Mouse (Mus musculus) megakaryocyte-erythroid progenitor cell, adult 5-6 weeks (primary cell): ENCODE results near the gene Lgi1. TPM values are rescaled to one million over a fixed set of nuclear protein-coding genes. Genes with fewer than 3 reads are reported as not detected.
A peak's percentile ranks its signal among the peaks of the same experiment; 100 is the strongest.

ENCODE experiments used
- ATAC-seq: replicated peaks from 2 replicates; pipeline ENCODE4 v1.8.0; 2016; ENCODE audit warnings: mild to moderate bottlenecking, inconsistent platforms; ENCODE audit not compliant: severe bottlenecking, poor library complexity, low FRiP score, low TSS enrichment
- total RNA-seq, 2 experiments: library from RNA; stranded (forward) in 1 of 2; stranded (reverse) in 1 of 2; fragments of 200-1000, 215-1000 nt in 1 of 2; fragments of >200 nt in 1 of 2; fragmentation: Nextera tagmentation in 1 of 2; gene quantifications; 2 replicates each; pipeline ENCODE4 v1.2.3; 2014 to 2017

The Lgi1 gene
- total RNA-seq, 2 experiments from 2014 or later, result not detected

- no peak for ATAC-seq
Observed at GRCm38 (mm10) chr19:38320651-38321188, 56.4 kb downstream of the Lgi1 start.

GRCm38 (mm10) chr19:38323726-38324125 is 59.4 kb downstream of the Lgi1 start:
- no peak for ATAC-seq

- ATAC-seq, result no peak
Observed at GRCm38 (mm10) chr19:38324147-38325028, 60.1 kb downstream of the Lgi1 start.

GRCm38 (mm10) chr19:38325029-38325398 is 60.7 kb downstream of the Lgi1 start:
- ATAC-seq, result no peak

- no peak for ATAC-seq
Observed at GRCm38 (mm10) chr19:38325854-38326253, 61.5 kb downstream of the Lgi1 start.

GRCm38 (mm10) chr19:38327002-38327401 is 62.7 kb downstream of the Lgi1 start:
- ATAC-seq, result no peak

GRCm38 (mm10) chr19:38328010-38328409 is 63.7 kb downstream of the Lgi1 start:
- no peak for ATAC-seq

- no peak for ATAC-seq
Observed at GRCm38 (mm10) chr19:38329257-38329656, 64.9 kb downstream of the Lgi1 start.

- ATAC-seq, result no peak
Observed at GRCm38 (mm10) chr19:38331072-38331471, 66.7 kb downstream of the Lgi1 start.

GRCm38 (mm10) chr19:38332245-38332644 is 67.9 kb downstream of the Lgi1 start:
- ATAC-seq, result no peak

GRCm38 (mm10) chr19:38332820-38333219 is 68.5 kb downstream of the Lgi1 start:
- no peak for ATAC-seq

GRCm38 (mm10) chr19:38336553-38336952 is 72.2 kb downstream of the Lgi1 start:
- no peak for ATAC-seq

- ATAC-seq, result no peak
Observed at GRCm38 (mm10) chr19:38337332-38337731, 73.0 kb downstream of the Lgi1 start.

- ATAC-seq, result no peak
Observed at GRCm38 (mm10) chr19:38339734-38340133, 75.4 kb downstream of the Lgi1 start.

GRCm38 (mm10) chr19:38343246-38343645 is 78.9 kb downstream of the Lgi1 start:
- no peak for ATAC-seq

GRCm38 (mm10) chr19:38348271-38349012 is 84.1 kb downstream of the Lgi1 start:
- ATAC-seq, result no peak

GRCm38 (mm10) chr19:38349013-38349341 is 84.6 kb downstream of the Lgi1 start:
- no peak for ATAC-seq

GRCm38 (mm10) chr19:38351202-38351601 is 86.9 kb downstream of the Lgi1 start:
- ATAC-seq, result no peak

- ATAC-seq, result no peak
Observed at GRCm38 (mm10) chr19:38351728-38352127, 87.4 kb downstream of the Lgi1 start.

GRCm38 (mm10) chr19:38352495-38353130 is 88.3 kb downstream of the Lgi1 start:
- ATAC-seq, result peak; percentile 61
